Mouse (Mus musculus) frontal cortex, adult (tissue): ENCODE data around the gene Gm12887.

ENCODE experiments used
- ATAC-seq: cut with Nextera tagmentation; 2 replicates; pipeline ENCODE4 v1.9.2; 2017; ENCODE audit warnings: mild to moderate bottlenecking, moderate library complexity, mixed read lengths; ENCODE audit not compliant: low TSS enrichment

The Gm12887 gene

DNA sequence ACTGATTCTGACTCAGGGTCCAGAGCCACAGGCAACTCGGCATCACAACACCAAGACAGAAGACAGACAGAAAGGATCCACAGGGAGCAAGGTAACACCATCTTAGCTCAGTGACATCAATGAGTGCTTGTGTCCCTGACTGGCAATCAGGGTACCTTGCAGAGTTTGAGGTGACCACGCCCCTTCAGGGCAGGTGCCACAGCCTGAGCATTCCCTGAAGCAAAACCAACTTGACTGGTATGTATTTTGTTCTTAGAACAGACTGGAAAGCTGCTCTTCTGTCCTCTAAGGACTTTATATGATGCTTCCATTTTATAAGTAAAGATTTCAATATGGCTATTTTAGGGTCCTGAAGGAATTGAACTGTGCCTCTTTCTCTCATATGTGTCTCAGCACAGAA lies at the start of gene Gm12887:
Gm12887 (minus strand) TSS at position 101 of the 400 bp plus-strand sequence.
- ATAC-seq, result no peak

- ATAC-seq, result no peak
These were observed 35.1 kb upstream of the Gm12887 start for GRCm38 (mm10) chr4:121657040-121657439.
